Mouse (Mus musculus) erythroblast, embryonic 14.5 days (primary cell): ENCODE measurements around the gene Palmd.

Experiments
- GATA1 ChIP-seq: IDR thresholded peaks from 2 replicates; pipeline ENCODE4 v1.6.1; 2012; ENCODE audit warnings: low read length, inconsistent platforms, mixed read lengths
- TAL1 ChIP-seq: IDR thresholded peaks from 3 replicates; pipeline ENCODE4 v1.6.1; 2012; ENCODE audit warnings: low read length, inconsistent platforms, mixed read lengths

GRCm38 (mm10) chr3:117001686-117002485 is 33.1 kb upstream of the Palmd start:
- TF ChIP-seq TAL1 (no peak), GATA1 (no peak)
